Mouse (Mus musculus) left cerebral cortex, postnatal 14 days (tissue): ENCODE results near the gene Fam213a. TPM values are rescaled to one million over a fixed set of nuclear protein-coding genes. Genes with fewer than 3 reads are reported as not detected.

Experiments
- DNase-seq, 2 experiments: peaks; one replicate each; pipeline ENCODE4 v3.0.0; 2021 to 2022; ENCODE audit warnings: low spot score in 2 of 2, mixed read lengths in 1 of 2
- intact Hi-C: fragments of 180-260 bp; cut with DNase I; formaldehyde crosslinking; loops from one replicate; pipeline ENCODE4 v1.15.1; 2025
- total RNA-seq, 2 experiments: library from RNA; stranded (reverse); gene quantifications; 2 replicates each; pipeline ENCODE4 v1.2.3; 2021

The Fam213a gene
- total RNA-seq, 2 experiments from 2014 or later: 103 to 105 TPM

- DNase-seq: peak in 1 of 2 experiments; percentile 44
- intact Hi-C loops: no loop called here
Measured at GRCm38 (mm10) chr14:40966392-40966861, 47.2 kb downstream of the Fam213a start, which contains the start of gene Tspan14. TSS of gene Tspan14 (minus strand) at chr14:40966807.

DNA sequence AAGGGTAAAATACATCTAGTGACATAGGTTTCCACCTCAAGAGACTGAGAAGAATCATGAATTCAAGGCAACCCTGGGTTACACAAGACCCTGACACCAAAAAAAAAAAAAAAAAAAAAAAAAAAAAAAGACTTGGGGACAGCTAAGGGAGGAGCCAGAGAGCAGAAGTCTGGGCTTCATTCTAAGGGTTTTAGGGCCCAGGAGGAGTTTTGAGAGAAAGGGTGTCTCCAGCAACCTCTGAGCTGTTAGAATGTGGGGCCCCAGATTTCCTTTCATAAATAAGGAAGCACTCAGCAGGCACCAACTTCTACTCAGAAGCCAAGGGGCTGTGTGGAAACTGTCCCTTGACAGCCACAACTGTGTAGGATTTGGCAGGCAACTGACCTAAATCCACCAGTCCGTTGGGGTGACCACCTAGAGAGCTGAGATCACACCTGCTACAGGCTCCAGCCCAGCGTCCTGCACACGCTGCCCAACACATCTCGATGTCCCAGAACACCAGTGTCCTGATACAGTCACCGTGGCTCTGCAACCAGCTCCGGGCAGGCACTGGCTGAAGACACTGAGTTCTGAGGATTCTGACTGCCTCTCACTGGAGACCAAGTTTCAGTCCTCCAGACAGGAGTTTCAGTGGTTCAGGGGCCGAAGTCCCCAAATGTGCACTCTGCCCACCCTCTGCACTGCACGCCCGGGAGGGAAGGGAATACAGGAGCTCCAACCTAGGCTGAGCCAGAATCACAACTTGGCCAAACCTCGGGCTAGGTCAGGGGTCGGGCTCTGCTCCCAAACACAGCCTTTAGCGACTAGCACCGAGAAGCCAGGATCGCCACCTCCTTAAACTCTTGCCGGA is 47.9 kb downstream of the Fam213a start:
- peak in 1 of 2 experiments; percentile 50 for DNase-seq
- intact Hi-C loops: no loop called here

GRCm38 (mm10) chr14:40964881-40965280 is 48.7 kb downstream of the Fam213a start:
- intact Hi-C loops: no loop called here

GRCm38 (mm10) chr14:40964214-40964610 is 49.4 kb downstream of the Fam213a start:
- no peak for DNase-seq
- intact Hi-C loops: no loop called here

More at GRCm38 (mm10) chr14:40964881-40965280, 48.7 kb downstream of the Fam213a start:
- DNase-seq: no peak

DNA sequence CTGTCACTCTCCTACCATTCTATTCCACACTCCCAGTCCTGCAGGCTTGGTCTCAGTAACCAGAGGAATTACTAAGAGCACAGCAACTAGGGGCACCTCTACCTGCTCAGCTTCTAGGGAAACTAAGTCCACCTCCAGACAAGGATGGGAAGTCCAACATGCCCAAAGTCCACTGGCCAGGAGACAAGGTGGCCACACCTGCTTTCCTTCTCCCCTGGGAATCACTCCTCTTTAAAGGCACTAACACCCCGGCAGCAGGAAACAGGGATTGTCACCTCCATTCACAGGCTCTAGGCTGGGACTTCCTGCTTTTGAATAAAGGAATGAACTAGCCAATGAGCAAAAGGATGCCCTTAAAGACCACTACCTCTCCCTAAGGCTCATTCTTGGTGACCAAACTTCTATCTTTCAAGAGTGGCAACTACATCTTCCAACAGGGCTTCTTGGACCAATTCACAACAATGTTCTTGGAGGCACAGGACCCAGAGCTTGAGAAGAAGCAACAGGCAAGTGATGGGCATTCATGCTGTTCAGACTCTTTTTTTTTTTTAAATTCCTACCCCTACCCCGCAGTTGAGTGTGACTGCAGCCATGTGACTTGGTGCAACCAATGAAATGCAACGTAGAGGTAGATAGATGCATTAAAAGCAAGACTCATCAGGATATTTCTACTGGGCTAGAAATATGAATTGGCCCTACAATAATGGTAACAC is 49.9 kb downstream of the Fam213a start:
- no peak for DNase-seq
- intact Hi-C loops: no loop called here

DNA sequence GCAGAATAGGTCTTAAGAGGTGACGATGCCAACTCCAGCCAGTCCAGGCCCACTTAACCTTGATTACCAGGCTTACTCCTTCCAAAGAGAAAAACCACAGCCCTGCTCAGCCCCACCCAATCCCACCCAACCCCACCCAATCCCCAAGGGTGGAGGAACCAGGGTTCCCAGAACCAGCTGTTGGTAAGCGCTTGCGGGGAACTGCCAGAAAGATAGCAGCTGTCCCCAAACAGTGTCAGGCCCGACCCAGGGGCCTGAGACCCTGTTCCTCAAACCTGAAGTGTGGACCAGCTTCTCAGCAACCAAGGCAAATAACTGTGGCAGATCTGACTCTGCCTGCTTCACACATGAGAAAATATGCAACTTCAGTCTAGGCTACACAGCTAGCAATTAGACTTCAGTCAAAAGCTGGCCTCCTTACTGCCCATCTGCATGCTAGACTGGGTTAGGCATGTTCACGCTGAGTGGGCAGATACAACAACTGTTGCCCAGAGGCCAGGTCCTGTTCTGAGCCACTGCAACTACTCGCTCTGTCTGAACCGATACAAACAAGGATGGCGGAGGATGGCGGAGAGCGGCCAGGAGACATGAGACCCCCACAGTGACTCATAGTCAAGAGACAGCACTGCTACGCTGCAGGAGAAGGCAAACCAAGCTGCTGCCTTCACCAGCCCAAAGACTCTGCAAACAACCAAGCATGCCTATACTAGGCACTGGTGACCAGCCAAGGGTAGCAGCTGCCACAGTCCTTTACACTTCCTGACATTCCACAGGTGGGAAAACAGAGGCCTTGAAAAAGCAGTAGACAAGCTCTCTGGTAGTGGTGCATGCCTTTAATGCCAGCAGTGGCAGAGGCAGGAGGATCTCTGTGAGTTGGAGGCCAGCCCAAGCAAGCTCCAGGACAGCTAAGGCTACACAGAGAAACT is 51.0 kb downstream of the Fam213a start:
- DNase-seq: no peak
- intact Hi-C loops: no loop called here

- intact Hi-C loops: no loop called here
- no peak for DNase-seq
Measured at GRCm38 (mm10) chr14:40960237-40960636, 53.4 kb downstream of the Fam213a start.

GRCm38 (mm10) chr14:40959586-40959985 is 54.0 kb downstream of the Fam213a start:
- intact Hi-C loops: no loop called here
- no peak for DNase-seq

DNA sequence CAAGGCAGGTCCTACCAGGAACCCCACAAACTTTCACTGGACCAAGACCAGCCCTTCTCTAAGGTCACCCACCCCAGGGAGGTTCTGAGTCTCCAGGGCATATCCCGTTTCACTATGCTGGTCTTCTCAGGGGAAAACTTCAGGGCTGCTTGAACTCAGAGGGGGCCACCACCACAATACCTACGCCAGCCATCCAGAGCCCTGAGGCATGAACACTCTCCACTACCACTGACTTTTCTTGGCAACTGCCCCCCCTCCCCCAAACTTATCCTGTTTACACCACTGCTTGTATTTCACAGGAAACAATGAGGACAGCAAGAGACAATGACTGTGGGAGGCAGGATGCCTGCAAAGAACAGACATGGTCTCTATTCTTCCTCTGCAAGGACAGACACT is 54.6 kb downstream of the Fam213a start:
- intact Hi-C loops: no loop called here

DNA sequence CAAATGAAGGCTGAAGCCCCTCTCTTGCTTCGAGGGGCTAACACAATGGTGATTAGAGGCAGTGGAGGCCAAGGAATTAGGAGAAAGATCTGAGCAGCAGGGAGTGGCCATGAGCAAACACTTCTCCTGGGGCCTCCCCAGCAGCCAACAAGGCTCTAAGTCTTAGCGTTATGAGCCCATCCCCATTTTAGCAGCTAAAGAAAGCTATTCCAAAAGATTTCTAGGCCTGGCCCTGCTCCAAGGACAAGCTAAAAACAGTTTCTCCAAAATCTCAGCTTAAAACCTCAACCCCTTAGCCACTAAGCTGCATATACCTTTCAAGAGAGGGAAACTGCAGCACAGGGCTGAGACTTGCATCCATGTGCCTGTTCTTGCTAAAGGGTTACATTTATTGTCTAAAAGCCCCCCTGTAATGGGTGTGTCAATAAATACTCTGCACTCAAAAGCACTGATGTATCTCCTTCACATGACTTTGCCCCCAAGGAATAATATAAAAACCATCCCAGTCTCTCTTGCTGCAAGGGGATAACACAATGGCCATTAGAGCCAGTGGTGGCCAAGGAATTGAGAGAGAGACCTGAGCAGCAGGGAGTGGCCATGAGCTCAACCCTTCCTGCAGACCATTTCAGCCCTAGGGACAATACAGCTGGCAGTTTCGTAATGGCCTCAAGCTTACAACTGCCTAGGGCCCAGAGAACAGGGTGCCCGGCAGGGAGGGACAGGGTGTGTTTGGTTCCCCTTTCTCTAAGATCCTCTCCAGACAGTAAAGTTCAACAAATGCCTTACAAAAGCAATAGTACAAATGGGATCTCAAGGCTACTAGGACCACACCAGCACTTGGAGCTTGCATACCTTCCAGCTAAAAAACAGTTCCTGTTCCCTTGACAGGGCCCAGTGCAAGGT is 55.3 kb downstream of the Fam213a start:
- peak; percentile 82 to 87 for DNase-seq
- intact Hi-C loops: no loop called here

More for the DNA sequence above, 54.6 kb downstream of the Fam213a start:
- DNase-seq: no peak

GRCm38 (mm10) chr14:40957607-40958006 is 56.0 kb downstream of the Fam213a start:
- intact Hi-C loops: no loop called here
- peak in 1 of 2 experiments; percentile 49 for DNase-seq

- intact Hi-C loops: no loop called here
- peak in 1 of 2 experiments; percentile 45 for DNase-seq
Measured at GRCm38 (mm10) chr14:40956252-40957146, 57.1 kb downstream of the Fam213a start.

DNA sequence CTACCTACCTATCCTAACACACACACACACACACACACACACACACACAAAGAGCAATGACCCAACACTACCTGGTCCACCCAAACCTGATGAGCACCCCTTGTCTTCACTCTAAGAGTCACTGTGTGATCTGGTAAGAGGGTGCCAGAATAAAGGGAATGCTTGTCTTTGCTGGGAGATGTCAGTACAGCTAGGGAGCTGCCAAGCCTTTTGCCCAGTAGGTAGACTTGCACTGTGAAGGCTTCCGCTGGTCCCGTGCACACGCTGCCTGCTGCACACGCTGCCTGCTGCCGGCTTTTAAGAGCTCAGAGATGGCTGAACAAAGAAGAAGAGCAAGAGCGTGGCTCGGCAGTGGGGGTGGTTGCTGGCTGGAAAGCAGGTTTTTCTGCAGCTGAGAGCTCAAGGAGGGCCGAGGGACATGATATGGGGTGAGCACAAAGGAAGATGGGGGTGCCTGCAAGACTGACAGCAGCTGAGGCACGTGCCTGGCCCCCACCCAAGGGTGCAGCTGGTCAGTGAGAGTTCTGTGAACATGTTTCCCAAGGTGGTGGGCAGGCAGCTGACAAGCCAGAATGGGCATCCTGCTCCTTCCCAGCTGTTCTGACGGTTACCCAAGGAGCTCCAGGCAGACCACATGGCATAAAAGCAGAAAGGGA is 57.9 kb downstream of the Fam213a start:
- intact Hi-C loops: no loop called here
- DNase-seq: peak; percentile 74 to 93

- intact Hi-C loops: no loop called here
- DNase-seq: no peak
Measured at GRCm38 (mm10) chr14:40955146-40955545, 58.4 kb downstream of the Fam213a start.

GRCm38 (mm10) chr14:40953381-40953780 is 60.2 kb downstream of the Fam213a start:
- DNase-seq: no peak
- intact Hi-C loops: loop anchor here (5.0 kb wide), 1 partner anchor 36 kb away; no protein-coding TSS in a partner anchor

GRCm38 (mm10) chr14:40952715-40953114 is 60.9 kb downstream of the Fam213a start:
- DNase-seq: no peak
- intact Hi-C loops: loop anchor here (5.0 kb wide), 1 partner anchor 35 kb away; no protein-coding TSS in a partner anchor

DNA sequence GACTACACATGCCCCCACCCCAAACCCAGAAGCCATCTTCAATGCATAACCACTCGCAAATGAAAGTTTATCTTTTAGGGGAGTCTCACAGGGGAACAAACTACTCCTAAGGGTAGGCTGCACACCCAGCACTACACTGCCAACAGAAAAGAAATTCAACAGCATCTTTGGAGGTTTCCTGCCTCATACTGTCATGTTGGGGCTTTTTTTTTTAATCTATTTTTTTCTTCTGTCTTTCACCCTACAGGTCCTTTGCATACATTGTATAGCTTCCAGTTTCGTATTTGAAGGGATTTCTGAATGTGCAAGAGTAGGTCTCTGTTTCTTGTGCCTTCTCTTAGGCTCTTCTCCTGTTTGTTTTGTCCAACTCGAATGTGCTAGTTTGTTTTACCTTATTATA is 61.3 kb downstream of the Fam213a start:
- DNase-seq: no peak
- intact Hi-C loops: loop anchor here (5.0 kb wide), 1 partner anchor 35 kb away; no protein-coding TSS in a partner anchor
